Mouse (Mus musculus) NIH3T3 (cell line): ENCODE measurements around the gene Gm8297.
"Not testable (repeated sequence)": the region's sequence is repeated elsewhere in the genome, so short reads cannot be mapped to it uniquely, and the experiment has no call there.

ENCODE experiments used
- DNase-seq: peaks from one replicate; pipeline ENCODE4 v3.0.0-alpha.2; 2012; ENCODE audit warnings: low read depth

Gene Gm8297

DNA sequence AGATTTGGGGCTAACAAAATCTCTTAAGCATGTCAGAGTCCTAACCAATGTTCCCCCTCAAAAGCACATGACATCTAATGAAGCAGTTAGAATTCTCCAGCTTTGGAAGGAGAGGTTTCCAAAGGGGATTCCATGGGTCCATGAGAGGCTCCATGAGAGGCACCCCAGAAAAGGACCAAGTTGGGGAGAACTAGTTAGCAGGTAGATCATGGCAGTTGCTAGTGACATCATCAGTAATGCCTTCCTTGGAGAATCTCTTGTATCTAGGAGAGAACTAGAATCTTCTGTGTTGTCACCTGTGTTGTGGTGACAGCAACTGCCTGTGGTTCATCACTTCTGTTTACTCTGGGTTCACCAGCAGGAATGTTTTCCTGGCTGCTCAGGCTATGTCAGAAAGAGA, at the start of gene Gm8297:
Gene Gm8297 (plus strand): TSS at position 301 of the 400 bp plus-strand sequence.
- DNase-seq, result not testable (repeated sequence)

DNA sequence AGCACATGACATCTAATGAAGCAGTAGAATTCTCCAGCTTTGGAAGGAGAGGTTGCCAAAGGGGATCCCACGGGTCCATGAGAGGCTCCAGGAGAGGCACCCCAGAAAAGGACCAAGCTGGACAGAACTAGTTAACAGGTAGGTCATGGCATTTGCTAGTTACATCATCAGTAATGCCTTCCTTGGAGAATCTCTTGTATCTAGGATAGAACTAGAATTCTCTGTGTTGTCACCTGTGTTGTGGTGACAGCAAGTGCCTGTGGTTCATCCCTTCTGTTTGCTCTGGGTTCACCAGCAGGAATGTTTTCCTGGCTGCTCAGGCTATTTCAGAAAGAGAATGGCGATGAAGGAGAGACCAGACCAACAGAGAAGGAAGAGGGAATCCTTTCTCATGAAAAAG, 31.9 kb downstream of the Gm8297 start, which contains the start of gene Gm3298:
Gene Gm3298 (plus strand): TSS at position 301 of the 400 bp plus-strand sequence.
- not testable (repeated sequence) for DNase-seq
